Mouse (Mus musculus) kidney, adult 2 months (tissue): Measurements from ENCODE around the gene Hes2.

Source experiments
- CTCF ChIP-seq: fragments of 200-500 bp; conservative IDR thresholded peaks from 2 replicates; pipeline ENCODE4 v1.5.1; 2011; ENCODE audit warnings: low read depth, mild to moderate bottlenecking, control low read depth, low read length, moderate library complexity, mixed read lengths; ENCODE audit not compliant: insufficient read depth, insufficient read length
- POLR2A ChIP-seq: fragments of 200-500 bp; IDR thresholded peaks from one replicate; pipeline ENCODE4 v1.6.1; 2011; ENCODE audit warnings: low read depth, low read length, control low read depth

GRCm38 (mm10) chr4:152185510-152186204 is 27.0 kb downstream of the Hes2 start:
- TF ChIP-seq CTCF (no peak), POLR2A (no peak)
